24 mouse cellular contexts compared by ENCODE assay signal in genomic region chr6:22282405-22282804, GRCm38 (mm10). TPM values are rescaled to one million over a fixed set of nuclear protein-coding genes. Genes with fewer than 3 reads are reported as not detected.
DNase-seq lines count a peak whose midpoint lies in the region; ATAC-seq and TF ChIP-seq lines count a peak whose summit lies in the region.
"Had no signal": no experiment of that assay in that cellular context is flagged by ENCODE, and none has a peak within 500 bp of the region (broad histone marks: within the 10 kb centered on the region; RNA-seq: fewer than 3 reads in every experiment).

No protein-coding gene starts in this region.

- 0 out of 2 replicates have a peak, but pooled peaks have one; percentile 13 for ATAC-seq in common myeloid progenitor, adult 5-6 weeks (replicated peaks; ENCODE audit: low read depth, poor library complexity, severe bottlenecking)
- 0 out of 2 replicates have a peak, but pooled peaks have one; percentile 20 for ATAC-seq in megakaryocyte progenitor cell, adult 5-6 weeks (replicated peaks; ENCODE audit: poor library complexity)
- ATAC-seq: activated CD4-positive, CD25-positive, alpha-beta regulatory T cell, adult 4 months; forebrain, embryonic 13.5 days; forebrain, embryonic 15.5 days; forebrain, postnatal 0 days; Patski had no signal

- intact Hi-C loops in left cerebral cortex, adult 2 months (cut with DNase I) = loop anchor here (5.0 kb wide), 1 partner anchor 160 kb away; no protein-coding TSS in a partner anchor

- no peak for TF ChIP-seq CTCF in left cerebral cortex, adult 2 months (IDR thresholded peaks at IDR 0.05)

- no peak overlapping the region for H3K4me3 ChIP-seq in left cerebral cortex, adult 2 months
- H3K4me3 ChIP-seq: embryonic facial prominence, embryonic 10.5 days; embryonic facial prominence, embryonic 12.5 days; forebrain, embryonic 13.5 days; forebrain, embryonic 15.5 days had no signal

- DNase-seq in 3T3-L1 (ENCODE audit: low read depth, low spot score) (peak; percentile 41), 416B (ENCODE audit: low read depth) (peak; percentile 8)
- DNase-seq in left cerebral cortex, adult 2 months (ENCODE audit: extremely low spot score in 1 of 2, low spot score in 2 of 2) = no peak
- no peak for DNase-seq in right cerebral cortex, postnatal 10 days (ENCODE audit: low spot score in 2 of 2)
- DNase-seq in thymus, postnatal 25 days = no peak
- DNase-seq: adrenal gland, adult 8-10 months; adrenal gland, postnatal 14 days; adrenal gland, postnatal 36 days; cerebellum, adult 11-12 months; cerebellum, adult 2 months; cerebellum, adult 9-10 months; cerebellum, postnatal 14 days; cerebellum, postnatal 36 days; forebrain, postnatal 0 days had no signal

- no peak overlapping the region for H3K27ac ChIP-seq in left cerebral cortex, adult 2 months
- H3K27ac ChIP-seq: embryonic facial prominence, embryonic 10.5 days; embryonic facial prominence, embryonic 12.5 days; forebrain, embryonic 13.5 days; forebrain, embryonic 15.5 days had no signal

RNA-seq across cellular contexts. Expression of gene Wnt16, which starts 5.6 kb away (rescaled TPM):
- not detected in 2 replicates for total RNA-seq in common myeloid progenitor, adult 5-6 weeks (2017)
- not detected in 2 replicates for total RNA-seq in megakaryocyte progenitor cell, adult 5-6 weeks (2015)
- not detected in 2 replicates for total RNA-seq in megakaryocyte progenitor cell, adult 5-6 weeks (2017)
- total RNA-seq in left cerebral cortex, adult 2 months (2021) = 1 to 10 TPM in 1 of 2 experiments, under 1 TPM in 1; 0.72 to 1.1 TPM
- total RNA-seq: adrenal gland, adult 18-20 months; MEL had no signal

Comparison
In these comparisons a context has a peak if more than half of its experiments do, and no peak if none do; other contexts are left out.
1. DNase-seq: peak in 3T3-L1 (single experiment) and 416B (single experiment); none in left cerebral cortex, adult 2 months (0 of 2), right cerebral cortex, postnatal 10 days (0 of 2) and thymus, postnatal 25 days (single experiment).